Mouse (Mus musculus): ENCODE results near the gene Zfp157. TPM values are rescaled to one million over a fixed set of nuclear protein-coding genes. Genes with fewer than 3 reads are reported as not detected.

Zfp157 gene
- polyA plus RNA-seq (2012; rRNA removed; ENCODE audit: low replicate concordance), result 2.8 and 4.3 TPM in 2 replicates

DNA sequence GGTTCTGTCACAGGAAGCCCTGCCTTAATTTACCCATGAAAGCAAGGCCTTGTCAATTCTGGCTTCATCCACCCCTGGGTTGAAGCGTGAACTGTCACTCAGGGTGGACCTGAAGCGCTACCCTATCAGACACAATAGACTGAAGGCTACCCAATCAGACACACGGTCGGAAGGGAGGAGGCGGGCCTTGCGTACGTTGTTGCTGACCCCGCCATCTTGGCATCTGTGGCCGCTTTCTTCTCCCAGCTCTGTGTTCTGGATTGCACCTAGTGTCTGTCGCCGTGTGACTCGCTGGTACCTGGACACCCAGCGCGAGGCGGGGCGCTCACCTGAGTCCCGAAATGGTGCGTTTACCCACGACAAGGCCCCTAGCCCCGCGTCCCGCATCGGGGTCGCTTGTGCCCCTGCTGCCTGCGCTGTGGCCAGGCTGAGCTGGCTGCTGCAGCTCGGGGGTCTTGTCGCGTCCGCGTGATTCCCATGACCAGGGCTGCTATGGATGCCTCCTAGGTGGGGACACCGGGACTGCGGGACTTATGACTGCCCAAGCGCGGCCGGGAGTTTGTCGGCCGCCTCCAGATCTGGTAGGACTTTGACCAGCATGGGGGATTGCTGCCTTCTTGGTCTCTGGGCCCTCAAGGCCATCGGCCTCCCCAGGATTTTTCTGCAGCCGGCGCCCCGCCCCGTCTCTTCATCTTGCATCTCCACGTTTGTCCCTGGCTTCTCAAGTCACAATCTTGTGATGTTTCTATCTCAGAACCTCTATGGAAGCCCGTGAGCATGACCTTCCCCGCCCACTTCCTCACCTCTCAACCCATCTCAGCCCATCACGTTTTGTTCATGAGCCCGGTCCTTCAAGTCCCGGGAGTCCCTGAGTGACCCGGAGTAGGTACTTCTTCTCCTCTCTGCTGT is at the start of gene Zfp157:
TSS of gene Zfp157 (plus strand) at position 183 of the 909 bp plus-strand sequence.

Other genes with a start within 250 kb of the Zfp157 start
- 5.2 and 11.9 TPM in 2 replicates for gene Mblac1, start 247.2 kb upstream of the Zfp157 start, polyA plus RNA-seq (2012; rRNA removed; ENCODE audit: low replicate concordance)
- gene Nxpe5, start 215.6 kb upstream of the Zfp157 start, polyA plus RNA-seq (2012; rRNA removed; ENCODE audit: low replicate concordance), result 2.6 and 4.4 TPM in 2 replicates
- 177 and 194 TPM in 2 replicates for gene Lamtor4, start 186.0 kb upstream of the Zfp157 start, polyA plus RNA-seq (2012; rRNA removed; ENCODE audit: low replicate concordance)
- 55.8 and 97.3 TPM in 2 replicates for gene BC037034, start 177.4 kb upstream of the Zfp157 start, polyA plus RNA-seq (2012; rRNA removed; ENCODE audit: low replicate concordance)
- 0.41 and 1.4 TPM in 2 replicates for gene Gal3st4, start 168.6 kb upstream of the Zfp157 start, polyA plus RNA-seq (2012; rRNA removed; ENCODE audit: low replicate concordance)
- 0.04 TPM in 1 of 2 replicates, not detected in the other for gene Gm43720, start 161.5 kb upstream of the Zfp157 start, polyA plus RNA-seq (2012; rRNA removed; ENCODE audit: low replicate concordance)
- gene Gpc2, start 161.5 kb upstream of the Zfp157 start, polyA plus RNA-seq (2012; rRNA removed; ENCODE audit: low replicate concordance), result 4.2 and 7.0 TPM in 2 replicates
- gene Stag3, start 161.2 kb upstream of the Zfp157 start, polyA plus RNA-seq (2012; rRNA removed; ENCODE audit: low replicate concordance), result 0.38 and 0.56 TPM in 2 replicates
- 1.3 and 1.4 TPM in 2 replicates for gene Pvrig, start 99.5 kb upstream of the Zfp157 start, polyA plus RNA-seq (2012; rRNA removed; ENCODE audit: low replicate concordance)
- gene 1700123K08Rik, start 123.2 kb downstream of the Zfp157 start, polyA plus RNA-seq (2012; rRNA removed; ENCODE audit: low replicate concordance), result not detected in 2 replicates
- 3.7 and 9.9 TPM in 2 replicates for gene Zfp68, start 178.3 kb downstream of the Zfp157 start, polyA plus RNA-seq (2012; rRNA removed; ENCODE audit: low replicate concordance)
- 1.4 and 2.2 TPM in 2 replicates for gene A430033K04Rik, start 181.4 kb downstream of the Zfp157 start, polyA plus RNA-seq (2012; rRNA removed; ENCODE audit: low replicate concordance)

Measured in mammary gland, adult 2 months (tissue).